Mouse (Mus musculus) liver, embryonic 14.5 days (tissue): ENCODE results near the gene Zmiz1. TPM values are rescaled to one million over a fixed set of nuclear protein-coding genes. Genes with fewer than 3 reads are reported as not detected.

Source experiments
- ATAC-seq: fragments of 200-750 bp; cut with Nextera tagmentation; 2 replicates; pipeline ENCODE4 v1.8.0; 2017; ENCODE audit warnings: moderate number of reproducible peaks, mild to moderate bottlenecking, moderate library complexity; ENCODE audit not compliant: insufficient read depth
- DNase-seq, 3 experiments: peaks; one replicate each; pipeline ENCODE4 v3.0.0-alpha.2; 2012 to 2013; ENCODE audit warnings: low read depth in 3 of 3, low spot score in 3 of 3
- H3K27ac ChIP-seq: fragments of 300-500 bp; sonication (generic); 2 replicates; pipeline ENCODE4 v1.5.1; 2014; ENCODE audit warnings: moderate library complexity, mild to moderate bottlenecking, control low read depth, inconsistent platforms
- H3K27me3 ChIP-seq: fragments of 300-500 bp; sonication (generic); 2 replicates; pipeline ENCODE4 v1.6.1; 2014; ENCODE audit warnings: mild to moderate bottlenecking, low read length, moderate library complexity; ENCODE audit not compliant: control insufficient read depth, insufficient read depth
- H3K36me3 ChIP-seq: fragments of 300-500 bp; sonication (generic); replicated peaks from 2 replicates; pipeline ENCODE4 v1.6.1; 2014; ENCODE audit warnings: low read depth; ENCODE audit not compliant: control insufficient read depth, insufficient read depth
- H3K4me1 ChIP-seq, 2 experiments: fragments of 200-500 bp in 1 of 2; fragments of 300-500 bp in 1 of 2; sonication (generic) in 1 of 2; replicated peaks; 2 replicates each; pipeline ENCODE4 v1.6.1; 2012 to 2014; ENCODE audit warnings: antibody characterized with exemption in 1 of 2, inconsistent platforms in 1 of 2, low read length in 1 of 2; ENCODE audit not compliant: control insufficient read depth in 2 of 2, insufficient read depth in 2 of 2
- H3K4me2 ChIP-seq: fragments of 300-500 bp; sonication (generic); 2 replicates; pipeline ENCODE4 v1.6.1; 2014; ENCODE audit warnings: low read depth, mild to moderate bottlenecking, control low read depth, moderate library complexity
- H3K4me3 ChIP-seq, 2 experiments: fragments of 200-500 bp in 1 of 2; fragments of 300-500 bp in 1 of 2; sonication (generic) in 1 of 2; 2 replicates each; pipeline ENCODE4 v1.5.1; 2012 to 2014; ENCODE audit warnings: low read depth in 2 of 2, low read length in 2 of 2, mild to moderate bottlenecking in 2 of 2, control low read depth in 1 of 2, inconsistent platforms in 1 of 2, moderate library complexity in 1 of 2; ENCODE audit not compliant: insufficient read depth in 1 of 2
- H3K9ac ChIP-seq: fragments of 300-500 bp; sonication (generic); replicated peaks from 2 replicates; pipeline ENCODE4 v1.6.1; 2014; ENCODE audit warnings: mild to moderate bottlenecking, control low read depth, moderate library complexity
- H3K9me3 ChIP-seq: fragments of 300-500 bp; sonication (generic); 2 replicates; pipeline ENCODE4 v1.6.1; 2016; ENCODE audit warnings: low read length, mixed read lengths; ENCODE audit not compliant: control insufficient read depth
- CTCF ChIP-seq: IDR thresholded peaks from 2 replicates; pipeline ENCODE4 v1.5.1; 2016; ENCODE audit warnings: antibody characterized with exemption, low read depth, control low read depth
- EP300 ChIP-seq: IDR thresholded peaks from 2 replicates; pipeline ENCODE4 v1.6.1; 2016; ENCODE audit warnings: antibody characterized with exemption, low read depth
- WGBS: fragments of 180-500 bp; shearing (Covaris S2); extraction: QIAGEN DNeasy Blood & Tissue Kit; methylation state at CpG from one replicate; pipeline ENCODE4 v1.1.7; 2014; ENCODE audit not compliant: insufficient replicate concordance; 5-methylcytosine and 5-hydroxymethylcytosine counted together
- polyA plus RNA-seq, 2 experiments: library from polyadenylated mRNA; depleted of rRNA in 1 of 2; stranded (reverse) in 1 of 2; unstranded in 1 of 2; fragments of >200 nt; fragmentation: Nextera tagmentation in 1 of 2; extraction: Ambion mirVana in 1 of 2; gene quantifications; 2 replicates each; pipeline versions ENCODE4 v1.2.1 to v1.2.3; 2012 to 2014

Zmiz1 gene
- polyA plus RNA-seq (2012; rRNA removed) (3.4 and 3.6 TPM in 2 replicates), polyA plus RNA-seq (2014; fragmentation: Nextera tagmentation; extraction: Ambion mirVana) (4.0 and 4.6 TPM in 2 replicates)

- ATAC-seq (peak; percentile 61), DNase-seq (peak in 2 of 3 experiments; percentile 58 to 62)
- Histone ChIP-seq H3K4me3 (peak within 1 kb of the TSS; percentile 80 to 83), H3K27me3 (peaks cover 43% of the 10 kb centered on the region), H3K4me1 (peaks cover 0 to 22% of the 10 kb centered on the region in 2 experiments; a peak in 2 of 4 replicates), H3K4me2 (peak within 1 kb of the TSS; percentile 87), H3K9ac (peak within 1 kb of the TSS; percentile 41), H3K9me3 (no peaks in the 10 kb centered on the region), H3K27ac (peak within 1 kb of the TSS; percentile 61), H3K36me3 (no peaks in the 10 kb centered on the region)
- WGBS: 0% methylated on average over 41 of the region's 42 CpGs
- TF ChIP-seq EP300: no peak
- TF ChIP-seq CTCF: no peak
Observed at GRCm38 (mm10) chr14:25459016-25459393, at the start of gene Zmiz1. Gene Zmiz1, plus strand, starts transcription at chr14:25459185.

- WGBS: 67% methylated on average over 9 of the region's 9 CpGs
- H3K4me1 ChIP-seq: no peaks in the 10 kb centered on the region
- ATAC-seq (no peak), DNase-seq (no peak)
- TF ChIP-seq CTCF (no peak), EP300 (no peak)
- H3K9me3 ChIP-seq: no peaks in the 10 kb centered on the region
- H3K4me2 ChIP-seq: no peak overlapping the region
- no peak overlapping the region for H3K9ac ChIP-seq
- no peak overlapping the region for H3K4me3 ChIP-seq
- H3K27ac ChIP-seq: no peak overlapping the region
- H3K36me3 ChIP-seq: no peaks in the 10 kb centered on the region
- no peaks in the 10 kb centered on the region for H3K27me3 ChIP-seq
Observed at GRCm38 (mm10) chr14:25411848-25412527, 47.0 kb upstream of the Zmiz1 start.

GRCm38 (mm10) chr14:25412811-25413210 lies 46.2 kb upstream of the Zmiz1 start:
- Histone ChIP-seq H3K9me3 (no peaks in the 10 kb centered on the region), H3K27me3 (no peaks in the 10 kb centered on the region), H3K4me3 (no peak overlapping the region), H3K4me1 (no peaks in the 10 kb centered on the region), H3K36me3 (no peaks in the 10 kb centered on the region), H3K27ac (no peak overlapping the region), H3K9ac (no peak overlapping the region), H3K4me2 (no peak overlapping the region)
- TF ChIP-seq CTCF: no peak
- no peak for ATAC-seq
- DNase-seq: no peak
- WGBS: 85% methylated on average over 10 of the region's 10 CpGs

- no peak overlapping the region for H3K9ac ChIP-seq
- H3K27ac ChIP-seq: no peak overlapping the region
- no peak overlapping the region for H3K4me2 ChIP-seq
- H3K4me1 ChIP-seq: no peaks in the 10 kb centered on the region
- no peaks in the 10 kb centered on the region for H3K9me3 ChIP-seq
- TF ChIP-seq EP300: no peak
- no peak for TF ChIP-seq CTCF
- H3K36me3 ChIP-seq: no peaks in the 10 kb centered on the region
- DNase-seq (no peak), ATAC-seq (no peak)
- H3K27me3 ChIP-seq: no peaks in the 10 kb centered on the region
- 54% methylated on average over 3 of the region's 3 CpGs for WGBS
- H3K4me3 ChIP-seq: no peak overlapping the region
Observed at GRCm38 (mm10) chr14:25413510-25413909, 45.5 kb upstream of the Zmiz1 start.

- no peaks in the 10 kb centered on the region for H3K4me1 ChIP-seq
- no peak overlapping the region for H3K4me2 ChIP-seq
- TF ChIP-seq EP300: no peak
- no peak for TF ChIP-seq CTCF
- H3K27me3 ChIP-seq: no peaks in the 10 kb centered on the region
- no peak overlapping the region for H3K27ac ChIP-seq
- 33% methylated on average over 4 of the region's 4 CpGs for WGBS
- H3K9me3 ChIP-seq: no peaks in the 10 kb centered on the region
- H3K4me3 ChIP-seq: no peak overlapping the region
- no peaks in the 10 kb centered on the region for H3K36me3 ChIP-seq
- ATAC-seq: no peak
- DNase-seq: no peak
- no peak overlapping the region for H3K9ac ChIP-seq
Observed at GRCm38 (mm10) chr14:25414115-25414514, 44.9 kb upstream of the Zmiz1 start.
